Mouse (Mus musculus): ENCODE data around the gene Vopp1.

Gene Vopp1

DNA sequence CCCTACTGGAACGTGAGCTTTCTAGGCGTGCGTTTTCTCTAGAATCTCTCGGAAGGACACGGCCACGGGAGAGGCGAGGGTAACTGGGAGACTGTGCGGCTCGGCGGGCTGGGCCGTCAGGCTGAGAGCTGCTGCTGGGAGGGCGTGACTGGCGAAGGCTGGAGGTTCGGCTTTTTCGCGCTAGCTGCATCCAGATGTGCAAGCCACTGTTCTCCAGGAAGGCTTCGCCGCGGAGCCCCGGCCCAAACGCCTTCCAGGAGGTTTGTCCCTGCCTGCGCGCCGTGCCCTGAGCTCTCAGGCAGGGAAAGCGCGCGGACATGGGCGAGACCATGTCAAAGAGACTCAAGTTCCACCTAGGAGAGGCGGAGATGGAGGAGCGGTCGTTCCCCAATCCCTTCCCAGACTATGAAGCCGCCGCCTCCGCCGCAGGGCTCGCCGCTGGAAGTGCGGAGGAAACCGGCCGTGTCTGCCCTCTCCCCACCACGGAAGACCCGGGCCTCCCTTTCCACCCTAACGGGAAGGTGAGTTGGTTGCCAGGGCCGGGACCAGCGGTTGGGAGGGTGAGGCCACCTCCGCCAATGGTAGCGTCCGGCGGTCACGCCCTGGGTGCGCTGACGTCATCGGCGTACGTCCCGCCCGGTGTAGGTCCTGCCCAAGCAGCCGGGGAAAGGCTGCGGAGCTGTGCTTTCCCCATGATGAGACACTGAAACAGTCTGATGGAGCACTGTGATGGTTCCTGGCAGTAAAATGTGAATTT lies 122.0 kb downstream of the Vopp1 start:
- DNase-seq (ENCODE audit: low spot score) = peak; percentile 90

DNA sequence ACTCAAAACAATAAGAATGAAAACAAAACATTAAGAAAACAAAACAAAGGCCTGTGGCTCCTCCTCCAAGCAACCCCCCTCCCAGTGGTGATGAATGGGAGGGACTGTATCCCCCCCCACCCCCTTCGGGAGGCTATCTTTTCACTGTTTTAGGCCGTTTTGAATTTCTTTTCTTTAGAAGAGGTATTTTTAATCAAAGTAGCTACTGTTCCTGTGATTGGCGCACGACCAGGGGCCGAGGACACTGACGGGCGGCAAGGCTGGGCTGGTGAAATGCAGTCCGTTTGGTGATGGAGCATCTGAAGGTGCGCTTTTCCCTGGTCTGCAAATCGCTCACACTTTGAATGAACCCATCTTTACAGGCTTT lies 122.6 kb downstream of the Vopp1 start, which contains the start of gene Lancl2:
Gene Lancl2, plus strand, starts transcription at position 165 of the 367 bp plus-strand sequence.
- DNase-seq (ENCODE audit: low spot score) = peak; percentile 15

DNA sequence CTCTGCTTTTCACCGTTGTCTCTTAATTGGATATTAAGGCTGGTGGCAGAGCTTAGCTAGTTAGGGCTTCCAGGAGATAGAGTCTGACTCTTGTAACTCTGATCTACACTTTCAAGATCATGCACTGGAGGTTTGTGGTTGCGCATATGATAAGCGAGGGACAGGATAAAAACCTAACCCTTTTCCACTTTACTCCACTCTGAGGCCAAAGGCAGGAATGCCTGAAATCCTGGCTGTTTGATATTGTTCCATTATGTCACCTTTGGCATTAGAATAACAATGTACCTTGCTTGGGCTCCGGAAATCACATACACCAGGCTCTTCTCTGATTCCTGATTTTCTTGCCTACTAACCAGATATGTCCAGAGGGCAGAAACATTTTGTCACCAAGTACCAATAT lies 123.3 kb downstream of the Vopp1 start:
- no peak for DNase-seq (ENCODE audit: low spot score)

DNA sequence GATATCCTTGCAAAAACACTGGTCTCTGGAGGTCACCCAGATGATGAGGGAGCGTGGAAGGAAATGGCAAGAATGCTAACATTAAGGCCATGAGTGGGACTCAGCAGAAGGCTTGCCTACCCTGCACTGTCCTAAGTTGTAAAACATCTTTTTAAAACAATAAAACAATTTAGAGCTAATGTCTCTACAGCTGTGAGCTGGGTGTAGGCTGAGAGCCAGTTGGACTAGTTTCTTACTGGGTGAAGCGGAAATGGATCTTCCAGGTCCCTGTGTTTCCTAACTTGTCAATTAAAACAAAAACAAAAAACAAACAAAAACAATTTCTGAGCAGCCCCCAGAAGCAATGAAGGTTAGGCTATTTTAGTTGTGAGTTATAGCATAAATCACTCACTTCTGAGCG lies 131.8 kb downstream of the Vopp1 start:
- no peak for DNase-seq (ENCODE audit: low spot score)

DNA sequence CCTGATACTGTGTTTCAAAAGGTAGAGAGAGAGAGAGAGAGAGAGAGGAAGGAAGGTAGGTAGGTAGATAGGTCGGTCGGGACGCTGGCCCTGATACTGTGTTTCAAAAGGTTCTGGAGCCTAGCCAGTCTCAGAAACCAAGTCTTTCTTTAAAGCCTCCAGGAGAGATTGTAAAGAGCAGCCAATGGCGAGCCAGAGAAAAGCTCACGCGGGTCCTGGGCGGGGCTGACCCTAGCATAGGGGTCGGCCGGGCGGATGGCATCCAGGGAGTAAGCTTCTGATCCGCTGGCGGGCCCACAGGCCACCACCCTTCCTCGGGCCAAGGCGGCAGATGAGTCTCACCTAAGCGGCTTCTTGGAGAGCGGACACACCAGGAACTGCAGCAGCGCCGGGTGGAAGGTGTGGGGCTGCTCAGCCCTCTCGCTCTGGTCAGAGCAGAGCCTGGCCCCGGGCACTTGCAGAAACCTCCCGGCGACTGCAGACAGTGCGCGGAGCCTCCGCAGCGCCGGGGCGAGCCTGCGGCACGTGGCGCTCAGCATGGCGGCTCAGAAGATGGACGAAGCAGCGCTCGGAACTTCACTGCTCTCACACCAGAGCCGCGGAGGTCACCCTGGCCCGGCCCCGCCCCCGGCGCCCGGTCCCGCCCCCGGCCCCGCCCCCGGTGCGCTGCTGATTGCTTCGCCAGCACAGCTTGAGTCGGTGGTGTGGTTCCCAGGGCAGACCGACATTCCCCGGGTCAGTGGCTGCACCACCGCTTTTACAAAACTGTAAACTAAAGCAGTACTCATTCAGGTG lies 133.3 kb downstream of the Vopp1 start, which contains the start of gene Pyurf:
Gene Pyurf, minus strand, starts transcription at position 612 of the 795 bp plus-strand sequence.
- peak; percentile 68 for DNase-seq (ENCODE audit: low spot score)

DNA sequence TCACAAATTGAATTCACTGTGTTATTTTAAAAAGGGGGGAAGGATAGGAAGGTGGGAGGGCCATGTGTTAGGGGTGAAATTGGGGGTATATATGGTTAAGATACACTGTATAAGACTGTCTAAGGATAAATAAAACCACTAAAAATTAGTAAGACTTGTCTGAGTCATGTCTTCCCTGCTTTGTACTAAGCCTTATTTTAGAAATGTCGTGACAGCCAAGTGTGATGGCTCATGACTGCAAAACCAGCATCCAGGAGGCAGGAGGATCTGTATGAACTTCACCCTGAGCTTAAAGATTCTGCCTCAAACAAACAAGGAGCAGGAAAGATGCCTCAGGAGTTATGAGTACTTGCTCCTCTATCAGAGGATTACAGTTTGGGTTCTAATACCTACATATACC lies 140.8 kb downstream of the Vopp1 start:
- DNase-seq (ENCODE audit: low spot score) = no peak
